In genomic region chr19:31703991-31704390, GRCm38 (mm10) we compare ENCODE assay signal across 22 mouse cellular contexts.
DNase-seq lines count a peak whose midpoint lies in the region; ATAC-seq and TF ChIP-seq lines count a peak whose summit lies in the region.
"Had no signal": no experiment of that assay in that cellular context is flagged by ENCODE, and none has a peak within 500 bp of the region (broad histone marks: within the 10 kb centered on the region; RNA-seq: fewer than 3 reads in every experiment).

No protein-coding gene starts in this region.

- no peaks in the 10 kb centered on the region for H3K27me3 ChIP-seq in CH12.LX (replicated peaks)
- H3K27me3 ChIP-seq in Patski: peaks cover 7% of the 10 kb centered on the region
- H3K27me3 ChIP-seq: embryonic facial prominence, embryonic 13.5 days; hindbrain, embryonic 15.5 days; limb, embryonic 15.5 days; midbrain, embryonic 12.5 days; neural tube, embryonic 15.5 days had no signal

- H3K9me3 ChIP-seq in CH12.LX (replicated peaks; ENCODE audit: low read length): no peaks in the 10 kb centered on the region
- H3K9me3 ChIP-seq: embryonic facial prominence, embryonic 13.5 days; heart, embryonic 10.5 days; hindbrain, embryonic 15.5 days; limb, embryonic 15.5 days; midbrain, embryonic 12.5 days; neural tube, embryonic 15.5 days had no signal

- no peak overlapping the region for H3K27ac ChIP-seq in layer of hippocampus, adult 2 months
- no peak overlapping the region for H3K27ac ChIP-seq in CH12.LX (ENCODE audit: insufficient read depth, low read depth)
- H3K27ac ChIP-seq: embryonic facial prominence, embryonic 13.5 days; heart, embryonic 10.5 days; hindbrain, embryonic 15.5 days; limb, embryonic 15.5 days; midbrain, embryonic 12.5 days; neural tube, embryonic 15.5 days had no signal

- H3K79me2 ChIP-seq in CH12.LX (replicated peaks; ENCODE audit: control insufficient read depth, extremely low read depth, insufficient read depth, poor library complexity, severe bottlenecking): no peaks in the 10 kb centered on the region

- in situ Hi-C loops in CH12.LX (cut with MboI; ENCODE audit: low pct_ligation_motif_present, low pct_unique_long_range_greater_than_20kb, low sequenced_read_pairs): no loop called here
- in situ Hi-C loops in Patski (cut with MboI; ENCODE audit: low pct_unique_long_range_greater_than_20kb): no loop called here

- no peak for TF ChIP-seq EP300 in CH12.LX (IDR thresholded peaks at IDR 0.05; ENCODE audit: low read length)

- H3K36me3 ChIP-seq in CH12.LX (replicated peaks in 1 of 2; ENCODE audit: control insufficient read depth in 1 of 2, insufficient read depth in 1 of 2, low read length in 1 of 2): no peaks in the 10 kb centered on the region
- H3K36me3 ChIP-seq: embryonic facial prominence, embryonic 13.5 days; heart, embryonic 10.5 days; hindbrain, embryonic 15.5 days; limb, embryonic 15.5 days; midbrain, embryonic 12.5 days; neural tube, embryonic 15.5 days had no signal

- H3K9ac ChIP-seq in CH12.LX (ENCODE audit: insufficient read depth, low read depth): no peak overlapping the region
- H3K9ac ChIP-seq: embryonic facial prominence, embryonic 13.5 days; hindbrain, embryonic 15.5 days; limb, embryonic 15.5 days; midbrain, embryonic 12.5 days; neural tube, embryonic 15.5 days had no signal

- no peak overlapping the region for H3K4me3 ChIP-seq in layer of hippocampus, adult 2 months
- H3K4me3 ChIP-seq in CH12.LX (replicated peaks in 1 of 3; ENCODE audit: low read depth in 2 of 3, low read length in 2 of 3, poor library complexity in 1 of 3): no peak overlapping the region
- H3K4me3 ChIP-seq: embryonic facial prominence, embryonic 13.5 days; heart, embryonic 10.5 days; hindbrain, embryonic 15.5 days; limb, embryonic 15.5 days; midbrain, embryonic 12.5 days; neural tube, embryonic 15.5 days had no signal

- dilution Hi-C loops in CH12.LX (cut with MboI; ENCODE audit: extremely low pct_ligation_motif_present, extremely low pct_unique_long_range_greater_than_20kb, low sequenced_read_pairs): no loop called here

- H3K4me1 ChIP-seq in CH12.LX (ENCODE audit: control insufficient read depth in 1 of 2, insufficient read depth in 2 of 2): no peaks in the 10 kb centered on the region
- H3K4me1 ChIP-seq: embryonic facial prominence, embryonic 13.5 days; hindbrain, embryonic 15.5 days; limb, embryonic 15.5 days; midbrain, embryonic 12.5 days; neural tube, embryonic 15.5 days had no signal

- no peak; the same call in none of the 2 replicates for TF ChIP-seq RAD21 in CH12.LX (IDR thresholded peaks at IDR 0.05; ENCODE audit: low read depth, low read length)

- CTCF ChIA-PET in Patski (lab: Charles Lee): no interaction called here

- H3K4me2 ChIP-seq in CH12.LX (ENCODE audit: insufficient read depth, low read depth, poor library complexity, severe bottlenecking): no peak overlapping the region
- H3K4me2 ChIP-seq: embryonic facial prominence, embryonic 13.5 days; hindbrain, embryonic 15.5 days; limb, embryonic 15.5 days; midbrain, embryonic 12.5 days; neural tube, embryonic 15.5 days had no signal

- DNase-seq in layer of hippocampus, adult 2 months (ENCODE audit: low spot score in 2 of 2): no peak
- no peak for DNase-seq in layer of hippocampus, postnatal 14 days (ENCODE audit: low spot score in 2 of 2)
- DNase-seq in 416B (ENCODE audit: low read depth) (peak; percentile 34), CH12.LX (ENCODE audit: extremely low read depth) (peak; percentile 16), Patski (ENCODE audit: low read depth, low spot score) (no peak)
- no peak for DNase-seq in neural tube, embryonic 10.5 days (ENCODE audit: extremely low spot score, low spot score)
- no peak for DNase-seq in gastrocnemius, postnatal 10 days
- DNase-seq: adrenal gland, postnatal 10 days; cerebellum, adult 2 months; kidney, adult 18-20 months; kidney, postnatal 25 days; lung, postnatal 14 days; right cerebral cortex, postnatal 4 days; thymus, postnatal 4 days had no signal

- POLR2A ChIA-PET in Patski (lab: Charles Lee): no interaction called here

- no peak for TF ChIP-seq POLR2A in CH12.LX (IDR thresholded peaks at IDR 0.05; ENCODE audit: low read depth, low read length)

- peak; percentile 15; the same call in 1 of the 2 replicates for TF ChIP-seq CTCF in layer of hippocampus, adult 2 months (conservative IDR thresholded peaks at IDR 0.05)
- TF ChIP-seq CTCF in CH12.LX (conservative IDR thresholded peaks at IDR 0.05 in 1 of 2, IDR thresholded peaks at IDR 0.05 in 1 of 2; ENCODE audit: low read depth in 2 of 2, low read length in 2 of 2) (peak in 1 of 2 experiments; percentile 24; a peak in 2 of 4 replicates), Patski (IDR thresholded peaks at IDR 0.05) (peak; percentile 29)

- ATAC-seq in Patski: no peak
- ATAC-seq in erythroid progenitor cell, adult 5-6 weeks (replicated peaks; ENCODE audit: low FRiP score, poor library complexity, severe bottlenecking): no peak
- ATAC-seq: CD4-positive, CD25-positive, alpha-beta regulatory T cell, adult 4 months had no signal

TF ChIP-seq in CH12.LX, 34 proteins besides CTCF, POLR2A, EP300 and RAD21:
- TF ChIP-seq MAFK (IDR thresholded peaks at IDR 0.05; ENCODE audit: insufficient replicate concordance, low read length): no peak
- TF ChIP-seq KAT2A (IDR thresholded peaks at IDR 0.05; ENCODE audit: insufficient replicate concordance, low read length): no peak
- TF ChIP-seq IRF4 (IDR thresholded peaks at IDR 0.05; ENCODE audit: low read depth, low read length): no peak
- TF ChIP-seq ZNF384 (IDR thresholded peaks at IDR 0.05; ENCODE audit: low read depth, low read length): no peak
- TF ChIP-seq RCOR1 (conservative IDR thresholded peaks at IDR 0.05; ENCODE audit: low read depth, low read length): no peak
- TF ChIP-seq JUN (IDR thresholded peaks at IDR 0.05; ENCODE audit: insufficient read depth, low read depth, low read length): no peak
- TF ChIP-seq HCFC1 (IDR thresholded peaks at IDR 0.05; ENCODE audit: low read depth, low read length): no peak
- no peak for TF ChIP-seq TCF12 (IDR thresholded peaks at IDR 0.05; ENCODE audit: low read depth, low read length)
- no peak for TF ChIP-seq MXI1 (IDR thresholded peaks at IDR 0.05; ENCODE audit: low read depth, low read length)
- TF ChIP-seq NELFE (IDR thresholded peaks at IDR 0.05; ENCODE audit: low read depth, low read length): no peak
- no peak for TF ChIP-seq SIN3A (IDR thresholded peaks at IDR 0.05; ENCODE audit: low read length)
- no peak for TF ChIP-seq POLR2AphosphoS2 (IDR thresholded peaks at IDR 0.05; ENCODE audit: low read depth, low read length)
- no peak for TF ChIP-seq ZC3H11A (IDR thresholded peaks at IDR 0.05; ENCODE audit: low read depth, low read length)
- TF ChIP-seq JUND (conservative IDR thresholded peaks at IDR 0.05; ENCODE audit: low read depth, low read length): no peak
- no peak for TF ChIP-seq MEF2A (IDR thresholded peaks at IDR 0.05; ENCODE audit: borderline replicate concordance, low read depth, low read length)

Comparison
In these comparisons a context has a peak if more than half of its experiments do, and no peak if none do; other contexts are left out.
1. DNase-seq: peak in 416B (single experiment) and CH12.LX (single experiment); none in layer of hippocampus, adult 2 months (0 of 2), layer of hippocampus, postnatal 14 days (0 of 2), Patski (single experiment), neural tube, embryonic 10.5 days (single experiment) and gastrocnemius, postnatal 10 days (single experiment).